Mouse (Mus musculus) midbrain, embryonic 13.5 days (tissue): ENCODE measurements around the gene Cebpb. TPM values are rescaled to one million over a fixed set of nuclear protein-coding genes. Genes with fewer than 3 reads are reported as not detected.

Source experiments
- ATAC-seq: fragments of 200-750 bp; cut with Nextera tagmentation; 2 replicates; pipeline ENCODE4 v1.8.0; 2017; ENCODE audit warnings: mild to moderate bottlenecking, moderate TSS enrichment, moderate library complexity
- H3K27ac ChIP-seq: fragments of 300-500 bp; sonication (generic); 2 replicates; pipeline ENCODE4 v1.5.1; 2015; ENCODE audit warnings: inconsistent platforms, mild to moderate bottlenecking, moderate library complexity
- H3K27me3 ChIP-seq: fragments of 300-500 bp; sonication (generic); 2 replicates; pipeline ENCODE4 v1.6.1; 2015; ENCODE audit warnings: mild to moderate bottlenecking, inconsistent platforms
- H3K36me3 ChIP-seq: fragments of 300-500 bp; sonication (generic); 2 replicates; pipeline ENCODE4 v1.6.1; 2015; ENCODE audit warnings: mild to moderate bottlenecking, inconsistent platforms
- H3K4me1 ChIP-seq: fragments of 300-500 bp; sonication (generic); replicated peaks from 2 replicates; pipeline ENCODE4 v1.6.1; 2015; ENCODE audit warnings: inconsistent platforms
- H3K4me2 ChIP-seq: fragments of 300-500 bp; sonication (generic); replicated peaks from 2 replicates; pipeline ENCODE4 v1.6.1; 2015; ENCODE audit warnings: moderate library complexity, mild to moderate bottlenecking, inconsistent platforms
- H3K4me3 ChIP-seq: fragments of 300-500 bp; sonication (generic); replicated peaks from 2 replicates; pipeline ENCODE4 v1.5.1; 2015; ENCODE audit warnings: mild to moderate bottlenecking, inconsistent platforms
- H3K9ac ChIP-seq: fragments of 300-500 bp; sonication (generic); replicated peaks from 2 replicates; pipeline ENCODE4 v1.6.1; 2015; ENCODE audit warnings: mild to moderate bottlenecking, inconsistent platforms
- H3K9me3 ChIP-seq: fragments of 300-500 bp; sonication (generic); 2 replicates; pipeline ENCODE4 v1.6.1; 2016; ENCODE audit warnings: mild to moderate bottlenecking, inconsistent platforms
- WGBS: fragments of 180-500 bp; shearing (Covaris S2); methylation state at CpG from one replicate; pipeline ENCODE4 v1.1.7; 2015; 5-methylcytosine and 5-hydroxymethylcytosine counted together
- polyA plus RNA-seq: library from polyadenylated mRNA; unstranded; fragments of >200 nt; fragmentation: Nextera tagmentation; extraction: Ambion mirVana; gene quantifications from 2 replicates; pipeline ENCODE4 v1.2.1, GENCODE M21; 2015

The Cebpb gene
- polyA plus RNA-seq, 1 experiment from 2014 or later: 0.20 TPM

GRCm38 (mm10) chr2:167689501-167690218, 945 bp downstream of the Cebpb start, which contains the start of gene Tmem189:
TSS of gene Tmem189 (minus strand) at chr2:167689822.
- no peak for ATAC-seq
- Histone ChIP-seq H3K9me3 (no peaks in the 10 kb centered on the region), H3K27ac (no peak within 1 kb of the TSS), H3K9ac (peak within 1 kb of the TSS; percentile 61), H3K36me3 (no peaks in the 10 kb centered on the region), H3K4me3 (peak within 1 kb of the TSS; percentile 51), H3K4me2 (peak within 1 kb of the TSS; percentile 84), H3K27me3 (peaks cover 73% of the 10 kb centered on the region), H3K4me1 (peaks cover 11% of the 10 kb centered on the region)
- under 1% methylated on average over 91 of the region's 99 CpGs for WGBS

GRCm38 (mm10) chr2:167690219-167690961, 1.7 kb downstream of the Cebpb start:
- Histone ChIP-seq H3K36me3 (no peaks in the 10 kb centered on the region), H3K27ac (no peak overlapping the region), H3K9ac (no peak overlapping the region), H3K4me1 (peaks cover 11% of the 10 kb centered on the region), H3K9me3 (no peaks in the 10 kb centered on the region), H3K4me3 (peak overlapping the region; percentile 51), H3K4me2 (peak overlapping the region; percentile 84), H3K27me3 (peaks cover 73% of the 10 kb centered on the region)
- WGBS: 65% methylated on average over 15 of the region's 15 CpGs
- ATAC-seq: no peak

- ATAC-seq: no peak
- no peaks in the 10 kb centered on the region for H3K9me3 ChIP-seq
- peaks cover 68% of the 10 kb centered on the region for H3K27me3 ChIP-seq
- H3K4me3 ChIP-seq: no peak overlapping the region
- no peak overlapping the region for H3K27ac ChIP-seq
- no peaks in the 10 kb centered on the region for H3K36me3 ChIP-seq
- H3K4me2 ChIP-seq: no peak overlapping the region
- 87% methylated on average over 12 of the region's 12 CpGs for WGBS
- no peak overlapping the region for H3K9ac ChIP-seq
- peaks cover 11% of the 10 kb centered on the region for H3K4me1 ChIP-seq
Measured at GRCm38 (mm10) chr2:167690962-167691311, 2.2 kb downstream of the Cebpb start.

GRCm38 (mm10) chr2:167691410-167691809, 2.7 kb downstream of the Cebpb start:
- no peaks in the 10 kb centered on the region for H3K36me3 ChIP-seq
- ATAC-seq: no peak
- peaks cover 11% of the 10 kb centered on the region for H3K4me1 ChIP-seq
- H3K4me3 ChIP-seq: no peak overlapping the region
- WGBS: 88% methylated on average over 6 of the region's 6 CpGs
- H3K4me2 ChIP-seq: no peak overlapping the region
- H3K9ac ChIP-seq: no peak overlapping the region
- no peaks in the 10 kb centered on the region for H3K9me3 ChIP-seq
- peaks cover 65% of the 10 kb centered on the region for H3K27me3 ChIP-seq
- H3K27ac ChIP-seq: no peak overlapping the region

GRCm38 (mm10) chr2:167691871-167692661, 3.4 kb downstream of the Cebpb start:
- Histone ChIP-seq H3K9me3 (no peaks in the 10 kb centered on the region), H3K4me2 (no peak overlapping the region), H3K9ac (no peak overlapping the region), H3K4me3 (no peak overlapping the region), H3K4me1 (peaks cover 11% of the 10 kb centered on the region), H3K27ac (no peak overlapping the region), H3K27me3 (peaks cover 58% of the 10 kb centered on the region), H3K36me3 (no peaks in the 10 kb centered on the region)
- WGBS: 93% methylated on average over 14 of the region's 14 CpGs
- no peak for ATAC-seq

GRCm38 (mm10) chr2:167692831-167693230, 4.1 kb downstream of the Cebpb start:
- no peak for ATAC-seq
- Histone ChIP-seq H3K4me2 (no peak overlapping the region), H3K27ac (no peak overlapping the region), H3K9me3 (no peaks in the 10 kb centered on the region), H3K4me3 (no peak overlapping the region), H3K9ac (no peak overlapping the region), H3K4me1 (peaks cover 11% of the 10 kb centered on the region), H3K27me3 (peaks cover 50% of the 10 kb centered on the region), H3K36me3 (no peaks in the 10 kb centered on the region)
- 68% methylated on average over 3 of the region's 3 CpGs for WGBS

GRCm38 (mm10) chr2:167693540-167693939, 4.8 kb downstream of the Cebpb start:
- no peak for ATAC-seq
- Histone ChIP-seq H3K4me3 (no peak overlapping the region), H3K27me3 (peaks cover 43% of the 10 kb centered on the region), H3K9me3 (no peaks in the 10 kb centered on the region), H3K4me2 (no peak overlapping the region), H3K36me3 (no peaks in the 10 kb centered on the region), H3K27ac (no peak overlapping the region), H3K4me1 (peaks cover 11% of the 10 kb centered on the region), H3K9ac (no peak overlapping the region)
- 93% methylated on average over 2 of the region's 2 CpGs for WGBS

GRCm38 (mm10) chr2:167694244-167694643, 5.5 kb downstream of the Cebpb start:
- no peak for ATAC-seq
- H3K27ac ChIP-seq: no peak overlapping the region
- WGBS: 65% methylated on average over 1 of the region's 1 CpGs
- no peak overlapping the region for H3K9ac ChIP-seq
- peaks cover 36% of the 10 kb centered on the region for H3K27me3 ChIP-seq
- no peak overlapping the region for H3K4me2 ChIP-seq
- H3K36me3 ChIP-seq: no peaks in the 10 kb centered on the region
- no peaks in the 10 kb centered on the region for H3K9me3 ChIP-seq
- no peak overlapping the region for H3K4me3 ChIP-seq
- peaks cover 8% of the 10 kb centered on the region for H3K4me1 ChIP-seq

GRCm38 (mm10) chr2:167694963-167695362, 6.2 kb downstream of the Cebpb start:
- Histone ChIP-seq H3K36me3 (no peaks in the 10 kb centered on the region), H3K27me3 (peaks cover 29% of the 10 kb centered on the region), H3K9ac (no peak overlapping the region), H3K4me3 (no peak overlapping the region), H3K27ac (no peak overlapping the region), H3K4me1 (peaks cover under 1% of the 10 kb centered on the region), H3K4me2 (no peak overlapping the region), H3K9me3 (no peaks in the 10 kb centered on the region)
- no peak for ATAC-seq
- 93% methylated on average over 7 of the region's 7 CpGs for WGBS

GRCm38 (mm10) chr2:167695491-167695890, 6.8 kb downstream of the Cebpb start:
- no peak for ATAC-seq
- H3K9ac ChIP-seq: no peak overlapping the region
- H3K4me2 ChIP-seq: no peak overlapping the region
- 72% methylated on average over 14 of the region's 14 CpGs for WGBS
- H3K9me3 ChIP-seq: no peaks in the 10 kb centered on the region
- no peaks in the 10 kb centered on the region for H3K36me3 ChIP-seq
- no peak overlapping the region for H3K4me3 ChIP-seq
- no peaks in the 10 kb centered on the region for H3K4me1 ChIP-seq
- H3K27me3 ChIP-seq: peaks cover 25% of the 10 kb centered on the region
- no peak overlapping the region for H3K27ac ChIP-seq

GRCm38 (mm10) chr2:167696143-167696542, 7.4 kb downstream of the Cebpb start:
- no peak overlapping the region for H3K4me3 ChIP-seq
- 88% methylated on average over 7 of the region's 7 CpGs for WGBS
- no peak overlapping the region for H3K9ac ChIP-seq
- no peaks in the 10 kb centered on the region for H3K4me1 ChIP-seq
- ATAC-seq: no peak
- no peak overlapping the region for H3K4me2 ChIP-seq
- peaks cover 18% of the 10 kb centered on the region for H3K27me3 ChIP-seq
- no peaks in the 10 kb centered on the region for H3K9me3 ChIP-seq
- no peak overlapping the region for H3K27ac ChIP-seq
- no peaks in the 10 kb centered on the region for H3K36me3 ChIP-seq

GRCm38 (mm10) chr2:167697902-167698301, 9.2 kb downstream of the Cebpb start:
- no peak overlapping the region for H3K27ac ChIP-seq
- H3K4me2 ChIP-seq: no peak overlapping the region
- H3K36me3 ChIP-seq: no peaks in the 10 kb centered on the region
- H3K9me3 ChIP-seq: no peaks in the 10 kb centered on the region
- no peaks in the 10 kb centered on the region for H3K4me1 ChIP-seq
- H3K27me3 ChIP-seq: peaks cover 2% of the 10 kb centered on the region
- no peak for ATAC-seq
- no peak overlapping the region for H3K9ac ChIP-seq
- H3K4me3 ChIP-seq: no peak overlapping the region
- WGBS: 61% methylated on average over 5 of the region's 5 CpGs
